Mouse (Mus musculus) frontal cortex, adult 2 months (tissue): Measurements from ENCODE around the gene Gm21866. TPM values are rescaled to one million over a fixed set of nuclear protein-coding genes. Genes with fewer than 3 reads are reported as not detected.
"Not testable (repeated sequence)": the region's sequence is repeated elsewhere in the genome, so short reads cannot be mapped to it uniquely, and the experiment has no call there.

Experiments
- DNase-seq, 2 experiments: peaks; one replicate each; pipeline ENCODE4 v3.0.0; 2022; ENCODE audit warnings: low spot score in 1 of 2; ENCODE audit errors: extremely low spot score in 1 of 2
- polyA plus RNA-seq: library from polyadenylated mRNA; depleted of rRNA; stranded (reverse); fragments of >200 nt; gene quantifications from 2 replicates; pipeline ENCODE4 v1.2.3, GENCODE M21; 2012; rRNA removed

Gene Gm21866
- not detected in 2 replicates for polyA plus RNA-seq

- not testable (repeated sequence) for DNase-seq
Observed at GRCm38 (mm10) chrY:13465479-13465878, at the start of gene Gm21866. TSS of gene Gm21866 (minus strand) at chrY:13465579.

- not testable (repeated sequence) for DNase-seq
Observed at GRCm38 (mm10) chrY:13493726-13494125, 28.3 kb upstream of the Gm21866 start, which contains the start of gene Gm20773. TSS of gene Gm20773 (plus strand) at chrY:13494026.

Other genes starting within 250 kb of the Gm21866 start
- gene Gm21828, start 241.7 kb downstream of the Gm21866 start, polyA plus RNA-seq = not detected in 2 replicates
- not detected in 2 replicates for gene Gm21440, start 213.2 kb downstream of the Gm21866 start, polyA plus RNA-seq
- not detected in 2 replicates for gene Gm21454, start 213.1 kb downstream of the Gm21866 start, polyA plus RNA-seq
- not detected in 2 replicates for gene Gm21725, start 116.5 kb downstream of the Gm21866 start, polyA plus RNA-seq
- not detected in 2 replicates for gene Gm20773, start 28.4 kb upstream of the Gm21866 start, polyA plus RNA-seq